Mouse (Mus musculus) thymus, adult 2 months (tissue): Measurements from ENCODE around the gene Mfge8. TPM values are rescaled to one million over a fixed set of nuclear protein-coding genes. Genes with fewer than 3 reads are reported as not detected.

ENCODE experiments used
- DNase-seq: peaks from one replicate; pipeline ENCODE4 v3.0.0; 2021
- H3K27ac ChIP-seq: fragments of 200-500 bp; 2 replicates; pipeline ENCODE4 v1.5.1; 2012; ENCODE audit warnings: low read length, control low read depth; ENCODE audit not compliant: control insufficient read depth, insufficient read depth
- H3K27me3 ChIP-seq: fragments of 200-500 bp; 2 replicates; pipeline ENCODE4 v1.6.1; 2012; ENCODE audit warnings: mild to moderate bottlenecking, low read length, moderate library complexity, mixed read lengths; ENCODE audit not compliant: control insufficient read depth, insufficient read depth
- H3K36me3 ChIP-seq: fragments of 200-500 bp; 2 replicates; pipeline ENCODE4 v1.6.1; 2012; ENCODE audit warnings: mild to moderate bottlenecking, low read length, moderate library complexity; ENCODE audit not compliant: control insufficient read depth, insufficient read depth
- H3K4me1 ChIP-seq: fragments of 200-500 bp; replicated peaks from 2 replicates; pipeline ENCODE4 v1.6.1; 2012; ENCODE audit warnings: low read length; ENCODE audit not compliant: control insufficient read depth, insufficient read depth
- H3K4me3 ChIP-seq: fragments of 200-500 bp; 2 replicates; pipeline ENCODE4 v1.5.1; 2012; ENCODE audit warnings: mild to moderate bottlenecking, low read length, control low read depth, moderate library complexity; ENCODE audit not compliant: control insufficient read depth, insufficient read depth
- CTCF ChIP-seq: fragments of 200-500 bp; IDR thresholded peaks from 2 replicates; pipeline ENCODE4 v1.5.1; 2012; ENCODE audit warnings: mild to moderate bottlenecking, control low read depth, low read length, moderate library complexity, borderline replicate concordance; ENCODE audit not compliant: control insufficient read depth, poor library complexity, insufficient read depth; ENCODE audit errors: extremely low read depth
- POLR2A ChIP-seq: fragments of 200-500 bp; IDR thresholded peaks from 2 replicates; pipeline ENCODE4 v1.6.1; 2012; ENCODE audit warnings: mild to moderate bottlenecking, low read length, control low read depth, moderate library complexity; ENCODE audit not compliant: control insufficient read depth, poor library complexity, insufficient read depth; ENCODE audit errors: extremely low read depth
- WGBS: fragments of 180-500 bp; shearing (Covaris S2); methylation state at CpG from one replicate; pipeline ENCODE4 v1.1.7; 2018; 5-methylcytosine and 5-hydroxymethylcytosine counted together
- polyA plus RNA-seq: library from polyadenylated mRNA; depleted of rRNA; stranded (reverse); fragments of >200 nt; gene quantifications from 2 replicates; pipeline ENCODE4 v1.2.3, GENCODE M21; 2012; rRNA removed

The Mfge8 gene
- 144 and 150 TPM in 2 replicates for polyA plus RNA-seq

DNA sequence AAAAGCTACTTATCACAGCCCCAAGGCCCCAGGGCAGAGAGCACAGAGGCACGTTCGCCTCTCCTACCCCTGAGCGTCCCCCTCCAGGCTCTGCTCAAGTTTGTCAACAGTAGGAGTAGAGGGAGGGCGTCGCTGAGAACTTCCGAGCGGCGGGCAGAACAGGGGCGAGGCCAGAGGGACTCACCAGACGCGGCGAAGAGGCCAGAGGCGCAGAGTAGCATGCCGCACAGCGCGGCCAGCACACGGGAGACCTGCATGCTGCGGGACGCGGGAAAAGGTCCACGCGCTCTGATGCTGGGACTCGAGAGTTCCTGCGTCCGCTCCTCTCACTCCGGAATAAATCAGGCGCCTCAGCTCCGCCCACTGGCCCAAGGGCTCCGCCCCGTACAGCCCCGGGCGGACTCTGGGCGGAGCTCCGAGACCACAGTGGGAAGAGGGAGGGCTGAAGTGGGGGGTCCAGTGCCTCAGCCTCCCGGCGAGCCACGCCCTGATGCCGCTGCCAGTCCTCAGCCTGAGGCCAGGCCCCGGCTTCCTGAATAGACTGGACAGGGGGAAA is at the start of gene Mfge8:
Mfge8 (minus strand) TSS at position 350 of the 556 bp plus-strand sequence.
- no peak within 1 kb of the TSS for H3K27ac ChIP-seq
- DNase-seq: peak; percentile 81
- TF ChIP-seq CTCF: no peak
- peak; percentile 35; the same call in 1 of the 2 replicates for TF ChIP-seq POLR2A
- no peaks in the 10 kb centered on the region for H3K36me3 ChIP-seq
- H3K27me3 ChIP-seq: no peaks in the 10 kb centered on the region
- WGBS: under 1% methylated on average over 39 of the region's 39 CpGs
- peak within 1 kb of the TSS; percentile 99 for H3K4me3 ChIP-seq
- H3K4me1 ChIP-seq: peaks cover 15% of the 10 kb centered on the region

DNA sequence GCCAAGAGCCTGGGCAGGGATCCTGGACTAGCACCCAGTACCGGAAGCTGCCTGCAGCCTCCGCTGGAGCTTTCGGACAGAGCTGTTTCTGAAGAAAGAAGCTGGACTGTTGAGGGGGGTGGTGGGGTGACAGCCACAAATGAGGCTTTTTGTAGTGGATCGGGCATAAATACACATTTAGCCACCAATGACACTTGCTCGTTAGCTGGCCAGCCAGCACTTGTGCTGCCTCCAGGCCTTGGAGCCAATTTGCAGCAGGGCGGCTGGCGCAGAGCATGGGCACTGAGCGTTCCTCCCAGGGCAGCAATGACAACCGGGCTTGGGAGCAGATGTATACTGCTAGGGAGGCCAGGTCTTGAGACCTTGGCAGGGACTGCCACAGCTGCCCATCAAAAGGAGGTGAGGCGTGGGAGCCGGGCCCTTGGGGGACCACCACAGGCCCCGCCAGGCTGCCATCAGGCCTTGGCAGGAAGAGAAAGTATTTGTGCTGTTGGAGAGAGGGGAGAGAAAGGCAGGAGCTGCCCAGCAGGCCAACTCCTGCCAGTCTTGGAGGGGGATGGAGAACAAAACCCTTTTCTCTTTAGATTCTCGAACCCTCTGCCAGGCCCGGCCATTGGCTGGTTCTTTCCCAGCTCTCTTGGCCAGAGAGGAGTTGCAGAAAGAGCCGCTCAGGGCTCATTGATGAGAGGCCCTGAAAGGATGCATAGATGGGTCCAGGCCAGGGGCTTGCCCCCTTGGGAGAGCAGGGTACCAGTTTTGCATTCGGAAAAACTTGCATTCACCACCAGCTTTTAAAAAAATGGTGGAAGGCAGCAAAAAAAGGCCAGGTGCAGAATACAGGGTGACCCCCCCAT is 45.9 kb upstream of the Mfge8 start:
- 95% methylated on average over 16 of the region's 16 CpGs for WGBS
- no peak for TF ChIP-seq POLR2A
- no peak for TF ChIP-seq CTCF
- H3K4me3 ChIP-seq: no peak overlapping the region
- DNase-seq: no peak
- H3K27me3 ChIP-seq: no peaks in the 10 kb centered on the region
- peaks cover 13% of the 10 kb centered on the region for H3K4me1 ChIP-seq
- H3K27ac ChIP-seq: no peak overlapping the region
- no peaks in the 10 kb centered on the region for H3K36me3 ChIP-seq

DNA sequence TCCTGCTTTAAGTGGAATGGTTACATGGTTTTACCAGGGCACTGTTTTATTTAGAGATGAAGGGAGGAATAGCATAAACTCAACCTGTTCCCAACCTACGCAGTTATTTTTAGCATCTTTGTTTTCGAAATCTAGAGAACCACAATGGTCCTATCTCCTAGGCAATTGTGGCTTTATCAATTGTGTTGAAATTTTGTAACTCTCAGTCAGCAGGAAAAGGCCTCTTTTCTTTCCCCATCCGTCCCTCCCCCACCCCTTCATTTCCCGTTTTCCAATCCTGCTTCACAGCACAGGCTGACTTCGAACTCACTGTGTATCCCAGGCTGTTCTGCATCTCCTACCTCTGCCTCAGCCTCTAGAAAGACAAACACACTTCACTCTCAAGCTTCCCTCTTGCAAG is 45.1 kb upstream of the Mfge8 start:
- WGBS: 70% methylated on average over 5 of the region's 5 CpGs
- no peak for DNase-seq
- Histone ChIP-seq H3K27me3 (no peaks in the 10 kb centered on the region), H3K36me3 (no peaks in the 10 kb centered on the region), H3K4me1 (peaks cover 14% of the 10 kb centered on the region), H3K4me3 (no peak overlapping the region), H3K27ac (no peak overlapping the region)
- TF ChIP-seq CTCF (no peak), POLR2A (no peak)

GRCm38 (mm10) chr7:79191501-79191900 is 42.6 kb upstream of the Mfge8 start:
- 75% methylated on average over 5 of the region's 5 CpGs for WGBS
- no peaks in the 10 kb centered on the region for H3K27me3 ChIP-seq
- DNase-seq: no peak
- peaks cover 14% of the 10 kb centered on the region for H3K4me1 ChIP-seq
- TF ChIP-seq CTCF (no peak), POLR2A (no peak)
- no peak overlapping the region for H3K4me3 ChIP-seq
- no peaks in the 10 kb centered on the region for H3K36me3 ChIP-seq
- H3K27ac ChIP-seq: no peak overlapping the region

DNA sequence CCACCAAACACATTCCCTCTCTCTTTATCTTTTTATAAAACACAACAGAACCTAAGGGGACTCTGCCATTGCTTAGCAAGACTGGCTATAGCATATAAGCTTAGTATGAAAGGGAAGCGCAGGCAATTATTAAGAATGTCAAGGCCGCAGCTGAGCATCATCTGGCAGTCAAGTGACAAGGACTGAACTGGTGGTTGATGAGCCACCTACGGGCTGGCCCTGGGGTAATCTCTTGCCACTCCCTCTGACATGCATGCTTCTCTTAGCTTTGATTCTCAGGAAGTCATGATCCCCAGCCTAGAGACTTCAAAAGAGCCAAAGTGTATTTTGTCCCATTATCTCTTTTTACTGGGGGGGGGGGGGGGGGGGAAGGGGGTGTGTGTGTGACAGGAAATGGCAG is 41.7 kb upstream of the Mfge8 start:
- Histone ChIP-seq H3K36me3 (no peaks in the 10 kb centered on the region), H3K4me1 (peaks cover 14% of the 10 kb centered on the region), H3K27ac (no peak overlapping the region), H3K4me3 (no peak overlapping the region), H3K27me3 (no peaks in the 10 kb centered on the region)
- TF ChIP-seq POLR2A: no peak
- TF ChIP-seq CTCF: no peak
- DNase-seq: peak; percentile 33
- 48% methylated on average over 3 of the region's 3 CpGs for WGBS

DNA sequence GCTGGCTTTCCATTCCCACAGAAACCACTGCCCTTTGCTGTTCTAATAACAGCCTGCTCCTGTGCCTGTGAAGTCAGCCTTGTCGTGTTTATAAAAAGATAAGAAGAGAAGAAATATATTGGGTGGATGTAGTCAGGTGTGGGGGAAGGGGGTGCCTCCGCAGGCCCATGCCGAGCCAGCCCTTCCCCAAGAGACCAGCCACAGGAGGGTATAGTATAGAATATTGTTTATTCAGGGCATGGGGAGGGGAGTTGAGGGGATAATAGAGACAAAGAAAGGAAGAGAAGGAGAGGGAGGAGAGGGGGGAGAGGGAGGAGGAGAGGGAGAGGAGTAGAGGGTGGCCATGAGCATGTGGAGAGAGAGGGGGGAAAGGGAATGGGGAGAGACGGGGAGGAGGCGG is 40.4 kb upstream of the Mfge8 start:
- H3K27ac ChIP-seq: no peak overlapping the region

More for the DNA sequence above, 40.4 kb upstream of the Mfge8 start:
- Histone ChIP-seq H3K36me3 (no peaks in the 10 kb centered on the region), H3K4me3 (no peak overlapping the region), H3K27me3 (no peaks in the 10 kb centered on the region), H3K4me1 (peaks cover 14% of the 10 kb centered on the region)
- WGBS: 46% methylated on average over 3 of the region's 5 CpGs
- no peak for DNase-seq
- no peak for TF ChIP-seq CTCF
- TF ChIP-seq POLR2A: no peak
